Mouse (Mus musculus) right cerebral cortex, postnatal 25 days (tissue): ENCODE results near the gene Mllt11.
A peak's percentile ranks its signal among the peaks of the same experiment; 100 is the strongest.

Source experiments
- DNase-seq: peaks from one replicate; pipeline ENCODE4 v3.0.0; 2022

Mllt11 gene

GRCm38 (mm10) chr3:95231298-95232221 lies at the start of gene Mllt11:
Gene Mllt11 (minus strand): TSS chr3:95232171.
- no peak for DNase-seq

- DNase-seq: peak; percentile 98
These were observed 49.5 kb upstream of the Mllt11 start, which contains the start of the genes Mindy1 and Prune1 for GRCm38 (mm10) chr3:95281216-95282126. Gene Mindy1 (plus strand): TSS chr3:95281345. Gene Prune1 (minus strand): TSS chr3:95282076.

GRCm38 (mm10) chr3:95280747-95281146 lies 48.8 kb upstream of the Mllt11 start:
- DNase-seq: peak; percentile 9

- no peak for DNase-seq
These were observed 45.2 kb upstream of the Mllt11 start for GRCm38 (mm10) chr3:95277149-95277551.

GRCm38 (mm10) chr3:95276428-95276934 lies 44.5 kb upstream of the Mllt11 start:
- no peak for DNase-seq

GRCm38 (mm10) chr3:95275161-95275560 lies 43.2 kb upstream of the Mllt11 start:
- DNase-seq: no peak

GRCm38 (mm10) chr3:95274453-95274852 lies 42.5 kb upstream of the Mllt11 start:
- DNase-seq: no peak

- DNase-seq: no peak
These were observed 41.5 kb upstream of the Mllt11 start for GRCm38 (mm10) chr3:95273471-95273870.

- DNase-seq: no peak
These were observed 38.9 kb upstream of the Mllt11 start for GRCm38 (mm10) chr3:95270766-95271364.

GRCm38 (mm10) chr3:95269789-95270188 lies 37.8 kb upstream of the Mllt11 start:
- DNase-seq: no peak

- DNase-seq: no peak
These were observed 35.9 kb upstream of the Mllt11 start for GRCm38 (mm10) chr3:95267855-95268254.

GRCm38 (mm10) chr3:95266052-95266451 lies 34.1 kb upstream of the Mllt11 start:
- no peak for DNase-seq

GRCm38 (mm10) chr3:95264724-95265123 lies 32.8 kb upstream of the Mllt11 start:
- no peak for DNase-seq

GRCm38 (mm10) chr3:95263089-95263739 lies 31.2 kb upstream of the Mllt11 start:
- DNase-seq: peak; percentile 46

GRCm38 (mm10) chr3:95261975-95262374 lies 30.0 kb upstream of the Mllt11 start:
- no peak for DNase-seq

GRCm38 (mm10) chr3:95256931-95257330 lies 25.0 kb upstream of the Mllt11 start:
- DNase-seq: no peak

- DNase-seq: no peak
These were observed 18.9 kb upstream of the Mllt11 start, which contains the start of gene Bnipl for GRCm38 (mm10) chr3:95250783-95251424. Gene Bnipl (minus strand): TSS chr3:95251193.

- no peak for DNase-seq
These were observed 18.4 kb upstream of the Mllt11 start for GRCm38 (mm10) chr3:95250361-95250760.

GRCm38 (mm10) chr3:95247660-95248336 lies 15.8 kb upstream of the Mllt11 start:
- no peak for DNase-seq

- peak; percentile 44 for DNase-seq
These were observed 14.7 kb upstream of the Mllt11 start for GRCm38 (mm10) chr3:95246465-95247231.
